Mouse (Mus musculus): ENCODE results near the gene Pdcd4.
"Not testable (repeated sequence)": the region's sequence is repeated elsewhere in the genome, so short reads cannot be mapped to it uniquely, and the experiment has no call there.

Gene Pdcd4

GRCm38 (mm10) chr19:53901931-53902738 is 10.1 kb downstream of the Pdcd4 start:
- DNase-seq (ENCODE audit: low spot score) = no peak

GRCm38 (mm10) chr19:53902739-53903487 is 10.9 kb downstream of the Pdcd4 start:
- peak; percentile 99 for DNase-seq (ENCODE audit: low spot score)

GRCm38 (mm10) chr19:53903507-53904321 is 11.7 kb downstream of the Pdcd4 start:
- DNase-seq (ENCODE audit: low spot score) = peak; percentile 39

DNA sequence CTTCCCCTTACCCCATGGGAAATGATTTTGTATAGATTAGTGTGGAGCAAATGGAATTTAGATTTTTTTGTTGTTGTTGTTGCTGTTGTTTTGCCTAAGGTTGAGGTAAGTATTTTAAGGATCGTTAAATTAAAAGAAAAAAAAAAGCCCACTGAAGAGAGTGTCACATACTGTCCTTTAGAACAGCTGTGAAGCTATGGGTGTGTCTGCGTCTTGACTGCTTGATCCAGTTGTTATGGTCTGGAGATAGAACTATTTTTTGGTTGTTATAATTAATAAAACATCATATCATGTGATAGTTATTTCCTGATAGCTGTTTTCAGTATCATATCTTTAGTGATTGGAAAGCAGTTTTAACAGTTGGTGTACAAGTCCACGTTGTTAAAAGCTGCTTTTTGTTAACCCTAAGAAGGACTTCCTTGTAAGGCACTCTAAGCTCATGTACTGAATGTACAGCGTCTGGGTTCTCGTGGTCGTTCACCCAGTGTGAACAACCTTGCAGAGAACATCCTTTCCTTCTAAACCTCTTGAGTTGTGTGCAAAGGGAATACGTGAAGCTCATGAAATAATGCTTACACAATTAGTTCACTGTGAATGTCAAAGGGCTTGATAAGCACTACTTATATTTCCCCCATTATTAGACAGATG is 12.9 kb downstream of the Pdcd4 start:
- DNase-seq (ENCODE audit: low spot score) = no peak

GRCm38 (mm10) chr19:53906033-53906702 is 14.1 kb downstream of the Pdcd4 start:
- DNase-seq (ENCODE audit: low spot score) = no peak

DNA sequence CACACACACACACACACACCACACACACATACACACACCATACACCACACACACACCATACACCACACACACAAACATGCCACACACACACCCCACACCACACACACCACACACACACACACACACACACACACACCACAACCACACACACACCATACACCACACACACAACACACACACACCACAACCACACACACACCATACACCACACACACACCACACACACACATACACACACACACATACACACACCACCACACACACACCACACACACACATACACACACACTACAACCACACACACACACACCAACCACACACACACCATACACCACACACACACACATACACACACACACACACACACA is 14.7 kb downstream of the Pdcd4 start:
- not testable (repeated sequence) for DNase-seq (ENCODE audit: low spot score)

- DNase-seq (ENCODE audit: low spot score) = no peak
These were observed 22.9 kb downstream of the Pdcd4 start for GRCm38 (mm10) chr19:53914950-53915349.

DNA sequence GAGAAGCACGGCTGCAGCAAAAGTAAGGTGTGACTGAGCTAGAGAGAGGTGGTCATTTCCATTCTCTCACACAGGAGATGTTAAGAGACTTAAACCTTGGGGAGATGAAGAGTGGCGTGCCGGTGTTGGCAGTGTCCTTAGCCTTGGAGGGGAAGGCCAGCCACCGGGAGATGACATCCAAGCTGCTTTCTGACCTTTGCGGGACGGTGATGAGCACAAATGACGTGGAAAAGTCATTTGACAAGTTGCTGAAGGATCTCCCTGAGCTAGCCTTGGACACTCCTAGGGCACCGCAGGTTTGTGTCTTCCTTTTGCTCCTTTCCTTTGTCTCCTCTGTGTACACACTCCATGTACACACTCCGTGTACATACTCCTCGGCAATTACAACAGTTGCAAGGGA is 27.5 kb downstream of the Pdcd4 start:
- no peak for DNase-seq (ENCODE audit: low spot score)

DNA sequence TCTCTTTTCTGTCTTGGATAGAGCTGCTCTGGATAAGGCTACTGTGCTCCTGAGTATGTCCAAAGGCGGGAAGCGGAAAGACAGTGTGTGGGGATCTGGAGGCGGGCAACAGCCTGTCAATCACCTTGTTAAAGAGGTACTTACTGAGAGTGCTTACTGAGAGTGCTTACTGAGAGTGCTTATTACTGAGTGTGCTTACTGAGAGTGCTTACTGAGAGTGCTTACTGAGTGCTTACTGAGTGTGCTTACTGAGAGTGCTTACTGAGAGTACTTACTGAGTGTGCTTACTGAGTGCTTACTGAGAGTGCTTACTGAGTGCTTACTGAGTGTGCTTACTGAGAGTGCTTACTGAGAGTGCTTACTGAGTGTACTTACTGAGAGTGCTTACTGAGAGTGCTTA is 30.0 kb downstream of the Pdcd4 start:
- not testable (repeated sequence) for DNase-seq (ENCODE audit: low spot score)

DNA sequence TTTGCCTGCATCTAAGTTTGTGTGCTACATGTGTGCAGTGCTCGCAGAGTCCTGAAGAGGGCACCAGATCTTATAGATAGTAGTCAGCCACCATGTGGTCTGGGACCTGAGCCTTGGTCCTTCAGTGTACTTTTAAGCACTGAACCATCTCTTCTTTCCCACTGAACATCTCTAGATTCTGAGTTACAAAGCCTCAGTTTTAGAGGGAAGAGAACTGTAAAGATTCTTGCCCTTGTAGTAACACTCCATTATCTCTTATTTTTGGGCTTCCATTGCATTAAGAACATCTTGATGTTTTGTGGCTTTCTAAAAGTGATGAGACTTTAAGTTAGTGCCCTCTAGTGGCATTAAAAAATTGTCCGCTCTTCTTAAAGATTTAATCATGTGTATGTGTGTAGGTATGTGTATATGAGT is 33.3 kb downstream of the Pdcd4 start:
- no peak for DNase-seq (ENCODE audit: low spot score)

DNA sequence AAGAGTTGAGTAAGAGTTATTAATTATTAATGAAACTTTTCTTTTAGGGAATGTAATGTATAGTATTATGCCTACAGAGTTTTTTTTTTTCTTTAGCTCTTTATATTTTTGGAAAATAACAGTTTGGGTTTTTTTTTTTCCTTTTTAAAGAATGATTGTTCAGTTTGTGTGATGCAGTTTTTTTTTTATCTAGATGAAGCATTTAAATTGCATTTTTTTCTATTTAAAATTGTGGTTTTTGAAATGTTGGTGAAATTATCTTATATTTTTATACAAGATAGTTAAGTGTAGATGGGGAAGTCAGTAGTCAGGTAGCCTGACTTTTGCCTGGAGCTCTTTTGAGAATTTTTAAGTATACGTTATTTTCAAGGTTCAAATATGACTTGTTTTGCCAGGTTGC is 34.7 kb downstream of the Pdcd4 start:
- DNase-seq (ENCODE audit: low spot score) = no peak

DNA sequence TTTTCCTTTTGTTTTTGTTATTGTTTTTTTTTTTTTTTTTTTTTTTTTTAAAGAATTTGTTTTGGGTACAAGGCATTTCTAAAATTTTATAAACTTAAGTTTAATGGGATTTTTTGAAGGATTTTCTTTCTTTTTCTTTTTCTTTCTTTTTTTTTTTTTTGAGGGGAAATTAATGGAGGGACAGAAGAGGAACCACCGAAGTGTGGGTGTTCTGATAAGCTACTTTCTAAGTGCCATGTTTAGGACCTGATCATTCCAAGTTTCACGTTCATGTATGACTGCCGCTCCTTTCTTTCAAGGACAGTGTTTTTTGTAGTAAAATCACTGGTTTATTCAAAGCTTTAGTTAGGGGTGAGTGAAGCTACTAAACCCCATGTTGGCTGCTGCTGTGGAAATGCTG is 37.2 kb downstream of the Pdcd4 start:
- no peak for DNase-seq (ENCODE audit: low spot score)

DNA sequence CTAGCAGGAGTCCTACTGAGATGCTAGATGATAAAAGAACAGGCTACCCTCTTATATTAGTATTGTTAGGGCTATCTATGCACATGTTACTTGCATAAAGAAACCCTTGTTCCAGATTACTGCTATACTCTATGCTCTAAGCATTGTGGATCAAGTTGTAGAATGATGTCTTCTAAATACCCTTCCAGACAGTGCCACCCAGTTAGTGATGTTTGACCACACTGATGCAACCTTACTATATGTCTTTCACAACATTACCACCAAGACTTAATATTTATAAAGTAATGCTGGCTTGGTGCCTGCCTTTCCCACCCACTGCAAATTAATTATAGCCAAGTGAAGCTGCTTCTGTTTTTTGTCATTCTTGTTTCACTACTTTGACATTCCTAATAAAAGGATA is 41.0 kb downstream of the Pdcd4 start:
- no peak for DNase-seq (ENCODE audit: low spot score)

GRCm38 (mm10) chr19:53934046-53934445 is 42.0 kb downstream of the Pdcd4 start:
- no peak for DNase-seq (ENCODE audit: low spot score)

DNA sequence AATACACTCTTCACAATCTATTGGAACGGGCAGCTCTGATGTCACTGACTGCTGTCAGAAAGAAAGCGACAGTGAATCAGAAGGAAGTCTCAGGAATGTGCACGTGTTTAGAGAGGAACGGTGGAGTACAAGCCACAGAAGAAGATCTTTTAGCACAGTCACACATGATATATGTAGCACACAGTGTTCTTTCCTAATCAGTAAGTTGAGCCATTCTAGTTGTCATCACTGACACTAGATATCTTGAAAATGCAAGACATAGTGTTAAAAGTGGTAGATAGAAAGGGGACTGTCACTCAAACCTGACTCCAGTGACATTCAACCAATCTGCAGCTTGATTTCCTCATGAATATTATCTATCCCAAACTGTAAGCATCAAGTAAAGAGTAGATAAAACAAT is 47.4 kb downstream of the Pdcd4 start:
- DNase-seq (ENCODE audit: low spot score) = no peak

DNA sequence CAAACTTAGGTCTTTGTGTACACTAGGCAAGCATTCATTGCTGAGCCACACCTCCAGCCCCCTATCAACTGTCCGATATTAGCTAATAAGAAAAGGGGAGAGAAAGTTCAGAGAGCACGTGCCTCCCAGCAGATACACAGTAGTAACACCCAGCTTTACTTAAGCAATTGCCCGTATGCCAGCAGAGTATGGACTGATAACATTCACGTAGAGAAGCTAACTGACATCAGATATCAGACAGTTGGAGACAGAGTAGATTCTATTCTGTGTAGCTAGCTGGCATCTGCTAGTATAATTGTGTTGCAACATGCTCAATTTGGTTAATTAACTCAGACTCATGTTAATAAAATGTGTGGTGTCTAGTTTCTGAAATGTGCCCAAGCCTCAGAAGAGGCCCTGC is 49.1 kb downstream of the Pdcd4 start:
- no peak for DNase-seq (ENCODE audit: low spot score)

DNA sequence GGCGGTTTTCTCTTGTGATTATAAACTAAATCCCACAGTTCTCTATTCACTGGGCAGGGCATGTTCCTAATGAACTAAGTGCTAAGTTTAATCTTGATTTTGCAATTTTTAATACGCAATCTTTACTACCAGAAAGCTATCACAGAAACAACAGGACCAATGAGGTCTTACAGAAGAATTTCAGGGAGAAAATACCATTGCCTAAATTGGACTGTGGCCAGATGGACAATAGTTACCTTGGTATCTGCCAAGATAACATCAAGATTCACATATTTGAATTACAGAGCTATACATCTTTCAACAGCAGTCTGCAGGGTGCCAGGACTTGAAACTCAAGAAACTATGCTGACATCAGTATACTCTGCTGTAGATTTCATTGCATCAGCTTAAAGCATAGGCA is 50.3 kb downstream of the Pdcd4 start:
- no peak for DNase-seq (ENCODE audit: low spot score)

GRCm38 (mm10) chr19:53943802-53944785 is 52.1 kb downstream of the Pdcd4 start, which contains the start of the genes Shoc2 and Bbip1:
Gene Shoc2, plus strand, starts transcription at chr19:53944306.
Gene Bbip1, minus strand, starts transcription at chr19:53944627.
- DNase-seq (ENCODE audit: low spot score) = peak; percentile 100

- no peak for DNase-seq (ENCODE audit: low spot score)
These were observed 52.7 kb downstream of the Pdcd4 start for GRCm38 (mm10) chr19:53944786-53945169.
